Mouse (Mus musculus): ENCODE results near the gene Cldn19. TPM values are rescaled to one million over a fixed set of nuclear protein-coding genes. Genes with fewer than 3 reads are reported as not detected.
"Not testable (repeated sequence)": the region's sequence is repeated elsewhere in the genome, so short reads cannot be mapped to it uniquely, and the experiment has no call there.

Cldn19 gene
- polyA plus RNA-seq, 1 experiment, result not detected

DNA sequence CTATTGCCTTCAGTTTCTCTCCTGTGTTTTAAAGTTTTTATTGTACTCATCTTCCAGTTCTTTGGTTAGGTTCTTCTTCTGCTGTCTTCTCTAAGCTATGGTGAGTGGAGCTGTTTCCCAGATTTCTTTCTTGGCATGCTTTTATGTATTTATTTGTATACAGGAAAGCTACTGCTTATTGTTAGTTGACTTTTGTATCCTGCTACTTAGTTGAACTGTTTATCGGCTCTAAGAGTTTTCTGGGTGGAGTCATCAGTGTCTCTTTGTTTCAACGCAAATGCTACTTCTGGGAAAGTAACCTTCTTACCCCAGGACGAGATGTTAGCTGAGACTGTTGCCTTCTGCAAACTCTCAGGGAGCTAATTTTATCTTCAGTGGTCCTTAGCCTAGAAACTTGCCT, 8.2 kb downstream of the Cldn19 start:
- Histone ChIP-seq H3K79me3 (ENCODE audit: low read depth) (no peaks in the 10 kb centered on the region), H3K4me3 (ENCODE audit: insufficient read depth, poor library complexity, severe bottlenecking) (no peak overlapping the region), H3K79me2 (ENCODE audit: control insufficient read depth, insufficient read depth) (no peaks in the 10 kb centered on the region), H3K36me3 (ENCODE audit: control insufficient read depth, insufficient read depth) (no peaks in the 10 kb centered on the region), H3K27me3 (ENCODE audit: control insufficient read depth, insufficient read depth, insufficient read length) (no peaks in the 10 kb centered on the region), H3ac (ENCODE audit: control insufficient read depth, insufficient read length, low read depth) (no peak overlapping the region)
- TF ChIP-seq MAX (IDR thresholded peaks at IDR 0.05) (no peak), MYOD1 (IDR thresholded peaks at IDR 0.05; ENCODE audit: control insufficient read depth, insufficient read length, low read depth) (no peak), MYOG (IDR thresholded peaks at IDR 0.05; ENCODE audit: control insufficient read depth, extremely low read depth, insufficient read length) (no peak), USF1 (IDR thresholded peaks at IDR 0.05; ENCODE audit: low read depth) (no peak), CEBPB (IDR thresholded peaks at IDR 0.05; ENCODE audit: low read depth) (no peak), FOSL1 (IDR thresholded peaks at IDR 0.05; ENCODE audit: insufficient read depth, low read length, poor library complexity, severe bottlenecking) (no peak), CTCF (IDR thresholded peaks at IDR 0.05; ENCODE audit: control insufficient read depth, insufficient read depth, insufficient read length) (no peak)

DNA sequence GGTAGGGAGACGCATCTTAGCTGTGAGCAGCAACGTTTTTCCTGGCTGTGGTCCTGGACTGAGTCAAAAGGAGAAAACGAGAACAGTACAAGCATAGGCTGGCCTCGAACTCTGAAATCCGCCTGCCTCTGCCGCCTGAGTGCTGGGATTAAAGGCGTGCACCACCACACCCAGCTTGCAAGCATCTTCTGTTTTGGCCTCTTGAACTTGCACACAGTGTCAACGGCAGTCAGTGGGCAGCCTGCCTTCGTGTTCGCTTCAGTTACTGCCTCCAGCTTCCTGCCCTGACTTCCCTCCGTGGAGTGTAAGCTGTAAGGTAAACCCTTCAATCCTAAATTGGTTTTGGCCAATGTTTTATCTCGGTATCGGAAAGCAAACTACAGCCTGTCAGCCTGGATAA, 11.4 kb downstream of the Cldn19 start:
- no peaks in the 10 kb centered on the region for H3K79me2 ChIP-seq (ENCODE audit: control insufficient read depth, insufficient read depth)
- peaks cover 15% of the 10 kb centered on the region for H3K36me3 ChIP-seq (ENCODE audit: control insufficient read depth, insufficient read depth)
- H3K27me3 ChIP-seq (ENCODE audit: control insufficient read depth, insufficient read depth, insufficient read length), result no peaks in the 10 kb centered on the region
- H3ac ChIP-seq (ENCODE audit: control insufficient read depth, insufficient read length, low read depth), result no peak overlapping the region
- TF ChIP-seq USF1 (IDR thresholded peaks at IDR 0.05; ENCODE audit: low read depth), result no peak
- no peak for TF ChIP-seq FOSL1 (IDR thresholded peaks at IDR 0.05; ENCODE audit: insufficient read depth, low read length, poor library complexity, severe bottlenecking)
- TF ChIP-seq MAX (IDR thresholded peaks at IDR 0.05), result no peak
- TF ChIP-seq MYOG (IDR thresholded peaks at IDR 0.05; ENCODE audit: control insufficient read depth, extremely low read depth, insufficient read length), result no peak
- no peak for TF ChIP-seq MYOD1 (IDR thresholded peaks at IDR 0.05; ENCODE audit: control insufficient read depth, insufficient read length, low read depth)
- no peak for TF ChIP-seq CTCF (IDR thresholded peaks at IDR 0.05; ENCODE audit: control insufficient read depth, insufficient read depth, insufficient read length)
- H3K4me3 ChIP-seq (ENCODE audit: insufficient read depth, poor library complexity, severe bottlenecking), result no peak overlapping the region
- H3K79me3 ChIP-seq (ENCODE audit: low read depth), result no peaks in the 10 kb centered on the region

DNA sequence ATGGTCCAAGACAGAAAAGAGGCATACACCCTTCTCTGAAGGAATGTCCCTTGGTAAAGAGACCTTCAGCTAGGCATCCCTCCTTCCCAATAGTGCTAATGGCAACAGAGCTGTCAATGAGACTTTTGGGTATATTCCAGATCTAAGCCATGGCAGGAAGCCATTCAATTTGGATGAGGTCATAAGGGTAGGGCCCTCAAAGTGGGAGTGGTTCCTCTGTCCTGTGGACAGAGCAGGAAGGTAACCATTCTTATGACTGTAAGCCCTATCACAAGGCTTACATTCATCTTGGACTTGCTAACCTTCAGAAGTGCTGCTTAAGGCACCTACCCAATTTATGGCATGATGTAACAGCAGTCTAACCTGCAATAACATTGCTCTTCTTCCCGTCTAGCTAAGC, 19.4 kb downstream of the Cldn19 start:
- Histone ChIP-seq H3K36me3 (ENCODE audit: control insufficient read depth, insufficient read depth) (peaks cover 86% of the 10 kb centered on the region), H3K79me3 (ENCODE audit: low read depth) (no peaks in the 10 kb centered on the region), H3K27me3 (ENCODE audit: control insufficient read depth, insufficient read depth, insufficient read length) (no peaks in the 10 kb centered on the region), H3K4me3 (ENCODE audit: insufficient read depth, poor library complexity, severe bottlenecking) (no peak overlapping the region), H3K79me2 (ENCODE audit: control insufficient read depth, insufficient read depth) (no peaks in the 10 kb centered on the region), H3ac (ENCODE audit: control insufficient read depth, insufficient read length, low read depth) (no peak overlapping the region)
- TF ChIP-seq MYOD1 (IDR thresholded peaks at IDR 0.05; ENCODE audit: control insufficient read depth, insufficient read length, low read depth) (no peak), CEBPB (IDR thresholded peaks at IDR 0.05; ENCODE audit: low read depth) (no peak), USF1 (IDR thresholded peaks at IDR 0.05; ENCODE audit: low read depth) (no peak), MYOG (IDR thresholded peaks at IDR 0.05; ENCODE audit: control insufficient read depth, extremely low read depth, insufficient read length) (no peak), CTCF (IDR thresholded peaks at IDR 0.05; ENCODE audit: control insufficient read depth, insufficient read depth, insufficient read length) (no peak), FOSL1 (IDR thresholded peaks at IDR 0.05; ENCODE audit: insufficient read depth, low read length, poor library complexity, severe bottlenecking) (no peak), MAX (IDR thresholded peaks at IDR 0.05) (no peak)

- TF ChIP-seq CTCF (IDR thresholded peaks at IDR 0.05; ENCODE audit: control insufficient read depth, insufficient read depth, insufficient read length) (no peak), FOSL1 (IDR thresholded peaks at IDR 0.05; ENCODE audit: insufficient read depth, low read length, poor library complexity, severe bottlenecking) (no peak), CEBPB (IDR thresholded peaks at IDR 0.05; ENCODE audit: low read depth) (no peak), MYOG (IDR thresholded peaks at IDR 0.05; ENCODE audit: control insufficient read depth, extremely low read depth, insufficient read length) (no peak), USF1 (IDR thresholded peaks at IDR 0.05; ENCODE audit: low read depth) (no peak), MAX (IDR thresholded peaks at IDR 0.05) (no peak), MYOD1 (IDR thresholded peaks at IDR 0.05; ENCODE audit: control insufficient read depth, insufficient read length, low read depth) (no peak)
- peaks cover 91% of the 10 kb centered on the region for H3K36me3 ChIP-seq (ENCODE audit: control insufficient read depth, insufficient read depth)
- H3K79me3 ChIP-seq (ENCODE audit: low read depth), result peaks cover under 1% of the 10 kb centered on the region
- no peak overlapping the region for H3ac ChIP-seq (ENCODE audit: control insufficient read depth, insufficient read length, low read depth)
- no peaks in the 10 kb centered on the region for H3K79me2 ChIP-seq (ENCODE audit: control insufficient read depth, insufficient read depth)
- H3K27me3 ChIP-seq (ENCODE audit: control insufficient read depth, insufficient read depth, insufficient read length), result no peaks in the 10 kb centered on the region
- H3K4me3 ChIP-seq (ENCODE audit: insufficient read depth, poor library complexity, severe bottlenecking), result no peak overlapping the region
Measured at GRCm38 (mm10) chr4:119275226-119275625, 20.0 kb downstream of the Cldn19 start.

GRCm38 (mm10) chr4:119275726-119276125, 20.5 kb downstream of the Cldn19 start:
- Histone ChIP-seq H3ac (ENCODE audit: control insufficient read depth, insufficient read length, low read depth) (no peak overlapping the region), H3K4me3 (ENCODE audit: insufficient read depth, poor library complexity, severe bottlenecking) (no peak overlapping the region), H3K79me3 (ENCODE audit: low read depth) (peaks cover 1% of the 10 kb centered on the region), H3K27me3 (ENCODE audit: control insufficient read depth, insufficient read depth, insufficient read length) (no peaks in the 10 kb centered on the region), H3K36me3 (ENCODE audit: control insufficient read depth, insufficient read depth) (peaks cover 90% of the 10 kb centered on the region), H3K79me2 (ENCODE audit: control insufficient read depth, insufficient read depth) (peaks cover 2% of the 10 kb centered on the region)
- TF ChIP-seq MAX (IDR thresholded peaks at IDR 0.05) (no peak), MYOD1 (IDR thresholded peaks at IDR 0.05; ENCODE audit: control insufficient read depth, insufficient read length, low read depth) (no peak), CEBPB (IDR thresholded peaks at IDR 0.05; ENCODE audit: low read depth) (no peak)

- not testable (repeated sequence) for H3ac ChIP-seq (ENCODE audit: control insufficient read depth, insufficient read length, low read depth); H3K27me3 ChIP-seq (ENCODE audit: control insufficient read depth, insufficient read depth, insufficient read length); H3K4me3 ChIP-seq (ENCODE audit: insufficient read depth, poor library complexity, severe bottlenecking)
- Histone ChIP-seq H3K79me3 (ENCODE audit: low read depth) (peaks cover 12% of the 10 kb centered on the region), H3K36me3 (ENCODE audit: control insufficient read depth, insufficient read depth) (peaks cover 93% of the 10 kb centered on the region), H3K79me2 (ENCODE audit: control insufficient read depth, insufficient read depth) (peaks cover 33% of the 10 kb centered on the region)
Measured at GRCm38 (mm10) chr4:119278784-119279183, 23.6 kb downstream of the Cldn19 start.

All from C2C12 (cell line).